Mouse (Mus musculus) liver (tissue): Measurements from ENCODE around the gene Serp1.
"Not testable (repeated sequence)": the region's sequence is repeated elsewhere in the genome, so short reads cannot be mapped to it uniquely, and the experiment has no call there.

Experiments used
- DNase-seq: peaks from one replicate; pipeline ENCODE4 v3.0.0-alpha.2; 2020; ENCODE audit warnings: mixed read lengths

Serp1 gene

GRCm38 (mm10) chr3:58504676-58505075, 21.0 kb downstream of the Serp1 start:
- no peak for DNase-seq

GRCm38 (mm10) chr3:58503720-58504333, 21.9 kb downstream of the Serp1 start:
- no peak for DNase-seq

GRCm38 (mm10) chr3:58501961-58502360, 23.7 kb downstream of the Serp1 start:
- peak; percentile 13 for DNase-seq

- no peak for DNase-seq
Measured at GRCm38 (mm10) chr3:58493621-58494020, 32.1 kb downstream of the Serp1 start.

GRCm38 (mm10) chr3:58490787-58491186, 34.9 kb downstream of the Serp1 start:
- no peak for DNase-seq

GRCm38 (mm10) chr3:58487999-58488775, 37.5 kb downstream of the Serp1 start:
- DNase-seq = no peak

- DNase-seq = no peak
Measured at GRCm38 (mm10) chr3:58487121-58487520, 38.6 kb downstream of the Serp1 start.

GRCm38 (mm10) chr3:58485883-58486282, 39.8 kb downstream of the Serp1 start:
- DNase-seq = peak; percentile 42

- no peak for DNase-seq
Measured at GRCm38 (mm10) chr3:58478755-58479455, 46.8 kb downstream of the Serp1 start.

- DNase-seq = not testable (repeated sequence)
Measured at GRCm38 (mm10) chr3:58475298-58475697, 50.4 kb downstream of the Serp1 start.
